Mouse (Mus musculus) intestine, embryonic 16.5 days (tissue): ENCODE results near the gene Scarb1. TPM values are rescaled to one million over a fixed set of nuclear protein-coding genes. Genes with fewer than 3 reads are reported as not detected.
A peak's percentile ranks its signal among the peaks of the same experiment; 100 is the strongest.

ENCODE experiments used
- ATAC-seq: fragments of 200-750 bp; cut with Nextera tagmentation; 2 replicates; pipeline ENCODE4 v1.8.0; 2017; ENCODE audit warnings: moderate TSS enrichment, moderate library complexity
- H3K27ac ChIP-seq: fragments of 300-500 bp; sonication (generic); 2 replicates; pipeline ENCODE4 v1.5.1; 2014; ENCODE audit warnings: mild to moderate bottlenecking, low read length
- H3K27me3 ChIP-seq: fragments of 300-500 bp; sonication (generic); replicated peaks from 2 replicates; pipeline ENCODE4 v1.6.1; 2014; ENCODE audit warnings: low read length, control low read depth, mixed read lengths; ENCODE audit not compliant: control insufficient read depth, insufficient read depth
- H3K36me3 ChIP-seq: fragments of 300-500 bp; sonication (generic); 2 replicates; pipeline ENCODE4 v1.6.1; 2014; ENCODE audit warnings: low read length, control low read depth; ENCODE audit not compliant: control insufficient read depth, insufficient read depth
- H3K4me1 ChIP-seq: fragments of 300-500 bp; sonication (generic); 2 replicates; pipeline ENCODE4 v1.6.1; 2014; ENCODE audit warnings: low read length, control low read depth, mixed read lengths; ENCODE audit not compliant: control insufficient read depth, insufficient read depth
- H3K4me2 ChIP-seq: fragments of 300-500 bp; sonication (generic); 2 replicates; pipeline ENCODE4 v1.6.1; 2014; ENCODE audit warnings: low read depth, low read length, control low read depth
- H3K4me3 ChIP-seq: fragments of 300-500 bp; sonication (generic); 2 replicates; pipeline ENCODE4 v1.5.1; 2014; ENCODE audit warnings: mild to moderate bottlenecking, low read length
- H3K9ac ChIP-seq: fragments of 300-500 bp; sonication (generic); 2 replicates; pipeline ENCODE4 v1.6.1; 2014; ENCODE audit warnings: low read depth, low read length
- H3K9me3 ChIP-seq: fragments of 300-500 bp; sonication (generic); 2 replicates; pipeline ENCODE4 v1.6.1; 2016; ENCODE audit warnings: low read length, control low read depth; ENCODE audit not compliant: control insufficient read depth
- WGBS: fragments of 180-500 bp; shearing (Covaris S2); extraction: QIAGEN DNeasy Blood & Tissue Kit; methylation state at CpG from one replicate; pipeline ENCODE4 v1.1.7; 2014; 5-methylcytosine and 5-hydroxymethylcytosine counted together
- polyA plus RNA-seq: library from polyadenylated mRNA; unstranded; fragments of >200 nt; fragmentation: Nextera tagmentation; extraction: Ambion mirVana; gene quantifications from 2 replicates; pipeline ENCODE4 v1.2.1, GENCODE M21; 2015

Scarb1 gene
- polyA plus RNA-seq, 1 experiment from 2014 or later, result 73.1 TPM

GRCm38 (mm10) chr5:125317953-125318352 lies 22.9 kb downstream of the Scarb1 start:
- H3K4me2 ChIP-seq, result no peak overlapping the region
- H3K27ac ChIP-seq, result no peak overlapping the region
- no peaks in the 10 kb centered on the region for H3K36me3 ChIP-seq
- H3K9me3 ChIP-seq, result no peaks in the 10 kb centered on the region
- peaks cover 13% of the 10 kb centered on the region for H3K4me1 ChIP-seq
- no peak overlapping the region for H3K9ac ChIP-seq
- H3K4me3 ChIP-seq, result no peak overlapping the region
- H3K27me3 ChIP-seq, result no peaks in the 10 kb centered on the region
- ATAC-seq, result no peak
- 89% methylated on average over 8 of the region's 8 CpGs for WGBS

GRCm38 (mm10) chr5:125317296-125317695 lies 23.6 kb downstream of the Scarb1 start:
- H3K4me3 ChIP-seq, result no peak overlapping the region
- no peak overlapping the region for H3K9ac ChIP-seq
- H3K27me3 ChIP-seq, result no peaks in the 10 kb centered on the region
- no peak overlapping the region for H3K27ac ChIP-seq
- WGBS, result 77% methylated on average over 7 of the region's 7 CpGs
- H3K4me1 ChIP-seq, result peaks cover 17% of the 10 kb centered on the region
- no peak for ATAC-seq
- no peak overlapping the region for H3K4me2 ChIP-seq
- H3K9me3 ChIP-seq, result no peaks in the 10 kb centered on the region
- no peaks in the 10 kb centered on the region for H3K36me3 ChIP-seq

GRCm38 (mm10) chr5:125316771-125317170 lies 24.1 kb downstream of the Scarb1 start:
- H3K9me3 ChIP-seq, result no peaks in the 10 kb centered on the region
- no peaks in the 10 kb centered on the region for H3K27me3 ChIP-seq
- H3K4me1 ChIP-seq, result peaks cover 17% of the 10 kb centered on the region
- no peak overlapping the region for H3K4me2 ChIP-seq
- 57% methylated on average over 2 of the region's 2 CpGs for WGBS
- H3K4me3 ChIP-seq, result no peak overlapping the region
- no peak overlapping the region for H3K27ac ChIP-seq
- no peak overlapping the region for H3K9ac ChIP-seq
- ATAC-seq, result no peak
- H3K36me3 ChIP-seq, result no peaks in the 10 kb centered on the region

GRCm38 (mm10) chr5:125315110-125315509 lies 25.8 kb downstream of the Scarb1 start:
- Histone ChIP-seq H3K9me3 (no peaks in the 10 kb centered on the region), H3K36me3 (no peaks in the 10 kb centered on the region), H3K9ac (no peak overlapping the region), H3K4me2 (no peak overlapping the region), H3K27me3 (no peaks in the 10 kb centered on the region), H3K4me3 (no peak overlapping the region), H3K27ac (no peak overlapping the region), H3K4me1 (peaks cover 17% of the 10 kb centered on the region)
- no peak for ATAC-seq
- 74% methylated on average over 1 of the region's 1 CpGs for WGBS

GRCm38 (mm10) chr5:125313991-125314390 lies 26.9 kb downstream of the Scarb1 start:
- no peaks in the 10 kb centered on the region for H3K27me3 ChIP-seq
- ATAC-seq, result no peak
- no peak overlapping the region for H3K27ac ChIP-seq
- no peaks in the 10 kb centered on the region for H3K36me3 ChIP-seq
- no peak overlapping the region for H3K9ac ChIP-seq
- WGBS, result 81% methylated on average over 11 of the region's 11 CpGs
- H3K4me2 ChIP-seq, result no peak overlapping the region
- H3K9me3 ChIP-seq, result no peaks in the 10 kb centered on the region
- peaks cover 17% of the 10 kb centered on the region for H3K4me1 ChIP-seq
- H3K4me3 ChIP-seq, result no peak overlapping the region

- Histone ChIP-seq H3K4me1 (peaks cover 17% of the 10 kb centered on the region), H3K36me3 (no peaks in the 10 kb centered on the region), H3K4me3 (no peak overlapping the region), H3K9ac (no peak overlapping the region), H3K4me2 (no peak overlapping the region), H3K9me3 (no peaks in the 10 kb centered on the region), H3K27ac (no peak overlapping the region), H3K27me3 (no peaks in the 10 kb centered on the region)
- WGBS, result 65% methylated on average over 13 of the region's 13 CpGs
- peak; percentile 34 for ATAC-seq
Observed at GRCm38 (mm10) chr5:125312970-125313597, 27.8 kb downstream of the Scarb1 start.

GRCm38 (mm10) chr5:125310986-125311385 lies 29.9 kb downstream of the Scarb1 start:
- Histone ChIP-seq H3K4me2 (no peak overlapping the region), H3K27me3 (no peaks in the 10 kb centered on the region), H3K9me3 (no peaks in the 10 kb centered on the region), H3K36me3 (no peaks in the 10 kb centered on the region), H3K4me3 (no peak overlapping the region), H3K27ac (no peak overlapping the region), H3K9ac (peak overlapping the region; percentile 29; the same call in 1 of the 2 replicates), H3K4me1 (peaks cover 17% of the 10 kb centered on the region)
- 71% methylated on average over 2 of the region's 2 CpGs for WGBS
- no peak for ATAC-seq

GRCm38 (mm10) chr5:125309193-125309592 lies 31.7 kb downstream of the Scarb1 start:
- no peak overlapping the region for H3K4me2 ChIP-seq
- no peaks in the 10 kb centered on the region for H3K36me3 ChIP-seq
- no peaks in the 10 kb centered on the region for H3K9me3 ChIP-seq
- no peak for ATAC-seq
- no peak overlapping the region for H3K27ac ChIP-seq
- H3K4me3 ChIP-seq, result no peak overlapping the region
- no peaks in the 10 kb centered on the region for H3K27me3 ChIP-seq
- 65% methylated on average over 7 of the region's 7 CpGs for WGBS
- H3K4me1 ChIP-seq, result peaks cover 14% of the 10 kb centered on the region
- H3K9ac ChIP-seq, result no peak overlapping the region

GRCm38 (mm10) chr5:125306824-125307223 lies 34.1 kb downstream of the Scarb1 start:
- ATAC-seq, result no peak
- Histone ChIP-seq H3K4me1 (no peaks in the 10 kb centered on the region), H3K9ac (no peak overlapping the region), H3K36me3 (no peaks in the 10 kb centered on the region), H3K27me3 (no peaks in the 10 kb centered on the region), H3K4me2 (no peak overlapping the region), H3K4me3 (no peak overlapping the region), H3K27ac (no peak overlapping the region), H3K9me3 (no peaks in the 10 kb centered on the region)
- 74% methylated on average over 13 of the region's 13 CpGs for WGBS

GRCm38 (mm10) chr5:125306372-125306771 lies 34.5 kb downstream of the Scarb1 start:
- Histone ChIP-seq H3K4me3 (no peak overlapping the region), H3K27me3 (no peaks in the 10 kb centered on the region)
- 78% methylated on average over 7 of the region's 7 CpGs for WGBS

More at GRCm38 (mm10) chr5:125306372-125306771, 34.5 kb downstream of the Scarb1 start:
- no peak overlapping the region for H3K27ac ChIP-seq
- H3K4me1 ChIP-seq, result no peaks in the 10 kb centered on the region
- no peak overlapping the region for H3K9ac ChIP-seq
- no peak for ATAC-seq
- H3K36me3 ChIP-seq, result no peaks in the 10 kb centered on the region
- no peaks in the 10 kb centered on the region for H3K9me3 ChIP-seq
- no peak overlapping the region for H3K4me2 ChIP-seq
